In genomic region chr4:43052627-43053026, GRCm38 (mm10) we compare ENCODE assay signal across 8 mouse cellular contexts. TPM values are rescaled to one million over a fixed set of nuclear protein-coding genes. Genes with fewer than 3 reads are reported as not detected.
DNase-seq lines count a peak whose midpoint lies in the region; ATAC-seq and TF ChIP-seq lines count a peak whose summit lies in the region.

No protein-coding gene starts in this region.

- TF ChIP-seq CTCF in cortical plate, adult 2 months (IDR thresholded peaks at IDR 0.05; ENCODE audit: extremely low read depth, insufficient read depth, low read length), result peak; percentile 38; the same call in 1 of the 2 replicates

- 15% methylated on average over 4 of the region's 4 CpGs for WGBS in kidney, embryonic 14.5 days
- WGBS in neural tube, embryonic 11.5 days, result 13% methylated on average over 4 of the region's 4 CpGs

- H3K4me1 ChIP-seq in cortical plate, adult 2 months (ENCODE audit: control insufficient read depth, insufficient read depth, low read length), result no peaks in the 10 kb centered on the region
- no peaks in the 10 kb centered on the region for H3K4me1 ChIP-seq in kidney, embryonic 14.5 days (ENCODE audit: control insufficient read depth, insufficient read depth, low read length)
- no peaks in the 10 kb centered on the region for H3K4me1 ChIP-seq in neural tube, embryonic 11.5 days (ENCODE audit: control insufficient read depth, insufficient read depth, low read length)

- H3K4me2 ChIP-seq in kidney, embryonic 14.5 days (replicated peaks; ENCODE audit: low read depth, low read length), result no peak overlapping the region
- no peak overlapping the region for H3K4me2 ChIP-seq in neural tube, embryonic 11.5 days (ENCODE audit: low read depth)

- no peak overlapping the region for H3K4me3 ChIP-seq in cortical plate, adult 2 months (ENCODE audit: insufficient read depth, low read length)
- no peak overlapping the region for H3K4me3 ChIP-seq in kidney, embryonic 14.5 days (ENCODE audit: low read length)
- H3K4me3 ChIP-seq in neural tube, embryonic 11.5 days (ENCODE audit: low read depth, low read length), result no peak overlapping the region

- intact Hi-C loops in left cerebral cortex, postnatal 4 days (cut with DNase I), result loop anchor here (5.0 kb wide), 1 partner anchor 190 kb away; no protein-coding TSS in a partner anchor

- H3K27ac ChIP-seq in cortical plate, adult 2 months (ENCODE audit: insufficient read depth, low read length), result no peak overlapping the region
- H3K27ac ChIP-seq in kidney, embryonic 14.5 days (ENCODE audit: low read depth, low read length), result no peak overlapping the region
- no peak overlapping the region for H3K27ac ChIP-seq in neural tube, embryonic 11.5 days (ENCODE audit: low read depth, low read length)

- ATAC-seq in kidney, embryonic 14.5 days (ENCODE audit: low FRiP score, low TSS enrichment), result 0 out of 2 replicates have a peak, but pooled peaks have one; percentile 36
- ATAC-seq in neural tube, embryonic 11.5 days (ENCODE audit: insufficient read depth, low FRiP score, low TSS enrichment), result no peak

- no peaks in the 10 kb centered on the region for H3K9me3 ChIP-seq in kidney, embryonic 14.5 days (ENCODE audit: control insufficient read depth, low read length)
- no peaks in the 10 kb centered on the region for H3K9me3 ChIP-seq in neural tube, embryonic 11.5 days (ENCODE audit: control insufficient read depth, low read length)

- H3K36me3 ChIP-seq in kidney, embryonic 14.5 days (ENCODE audit: control insufficient read depth, insufficient read depth, low read length), result no peaks in the 10 kb centered on the region
- no peaks in the 10 kb centered on the region for H3K36me3 ChIP-seq in neural tube, embryonic 11.5 days (ENCODE audit: control insufficient read depth, insufficient read depth, low read length)

- DNase-seq in left cerebral cortex, postnatal 4 days, result peak; percentile 71
- no peak for DNase-seq in left cerebral cortex, adult 18-20 months (ENCODE audit: low spot score in 2 of 2)
- peak; percentile 86 for DNase-seq in R1 (ENCODE audit: low read depth, low spot score)
- peak; percentile 24 for DNase-seq in neural tube, embryonic 11.5 days (ENCODE audit: low spot score)
- no peak for DNase-seq in layer of hippocampus, postnatal 10 days (ENCODE audit: low spot score in 2 of 2)
- no peak for DNase-seq in left cerebral cortex, adult 8-10 months (ENCODE audit: low spot score in 2 of 2)

- no peaks in the 10 kb centered on the region; the same call in 1 of the 2 replicates for H3K27me3 ChIP-seq in kidney, embryonic 14.5 days (ENCODE audit: control insufficient read depth, insufficient read depth, low read length)
- no peaks in the 10 kb centered on the region for H3K27me3 ChIP-seq in neural tube, embryonic 11.5 days (ENCODE audit: control insufficient read depth, insufficient read depth, low read length)

- no peak overlapping the region for H3K9ac ChIP-seq in kidney, embryonic 14.5 days (ENCODE audit: low read depth, low read length)
- H3K9ac ChIP-seq in neural tube, embryonic 11.5 days (ENCODE audit: low read length), result no peak overlapping the region

- no peak for TF ChIP-seq POLR2A in cortical plate, adult 2 months (IDR thresholded peaks at IDR 0.05; ENCODE audit: extremely low read depth, insufficient read depth, low read length)

RNA-seq across cellular contexts. Expression of gene Unc13b, which starts 6.1 kb away (rescaled TPM):
- total RNA-seq in left cerebral cortex, postnatal 4 days (2021), result 10 to 100 TPM; 84.4 to 88.2 TPM
- 10 to 100 TPM; 52.3 to 58.3 TPM for total RNA-seq in left cerebral cortex, adult 18-20 months (2021)
- 66.7 and 77.8 TPM in 2 replicates for polyA plus RNA-seq in cortical plate, adult 2 months (2012; rRNA removed)
- 5.6 and 9.0 TPM in 2 replicates for polyA plus RNA-seq in kidney, embryonic 14.5 days (2014; fragmentation: Nextera tagmentation; extraction: Ambion mirVana)
- polyA plus RNA-seq in neural tube, embryonic 11.5 days (2014; fragmentation: Nextera tagmentation; extraction: Ambion mirVana), result 16.1 and 18.9 TPM in 2 replicates
- 10 to 100 TPM; 53.7 to 70.3 TPM for total RNA-seq in layer of hippocampus, postnatal 10 days (2021)
- 10 to 100 TPM; 43.9 to 50.8 (median 48.2) TPM for total RNA-seq in left cerebral cortex, adult 8-10 months (2022)

RNA-seq across cellular contexts. Expression of gene Fam214b, which starts 6.6 kb away (rescaled TPM):
- total RNA-seq in left cerebral cortex, postnatal 4 days (2021), result 10 to 100 TPM; 48.8 to 57.7 TPM
- total RNA-seq in left cerebral cortex, adult 18-20 months (2021), result 10 to 100 TPM; 33.0 to 34.3 TPM
- 28.5 and 29.2 TPM in 2 replicates for polyA plus RNA-seq in cortical plate, adult 2 months (2012; rRNA removed)
- 6.8 and 8.3 TPM in 2 replicates for polyA plus RNA-seq in kidney, embryonic 14.5 days (2014; fragmentation: Nextera tagmentation; extraction: Ambion mirVana)
- polyA plus RNA-seq in neural tube, embryonic 11.5 days (2014; fragmentation: Nextera tagmentation; extraction: Ambion mirVana), result 18.1 and 19.0 TPM in 2 replicates
- 10 to 100 TPM; 38.5 to 39.2 TPM for total RNA-seq in layer of hippocampus, postnatal 10 days (2021)
- 10 to 100 TPM; 32.3 to 44.5 (median 37.2) TPM for total RNA-seq in left cerebral cortex, adult 8-10 months (2022)

RNA-seq across cellular contexts. Expression of gene Stoml2, which starts 21.1 kb away (rescaled TPM):
- total RNA-seq in left cerebral cortex, postnatal 4 days (2021), result 10 to 100 TPM; 90.3 to 94.9 TPM
- 100 to 1,000 TPM; 104 to 113 TPM for total RNA-seq in left cerebral cortex, adult 18-20 months (2021)
- polyA plus RNA-seq in cortical plate, adult 2 months (2012; rRNA removed), result 128 and 132 TPM in 2 replicates
- polyA plus RNA-seq in kidney, embryonic 14.5 days (2014; fragmentation: Nextera tagmentation; extraction: Ambion mirVana), result 353 and 454 TPM in 2 replicates
- polyA plus RNA-seq in neural tube, embryonic 11.5 days (2014; fragmentation: Nextera tagmentation; extraction: Ambion mirVana), result 360 and 370 TPM in 2 replicates
- total RNA-seq in layer of hippocampus, postnatal 10 days (2021), result 100 to 1,000 TPM; 101 TPM
- total RNA-seq in left cerebral cortex, adult 8-10 months (2022), result 100 to 1,000 TPM in 3 of 4 experiments, 10 to 100 TPM in 1; 97.3 to 121 (median 114) TPM

RNA-seq across cellular contexts. Expression of gene Pigo, which starts 27.0 kb away (rescaled TPM):
- total RNA-seq in left cerebral cortex, postnatal 4 days (2021), result 10 to 100 TPM; 26.5 to 29.5 TPM
- total RNA-seq in left cerebral cortex, adult 18-20 months (2021), result 10 to 100 TPM; 24.1 to 25.4 TPM
- 21.0 and 21.9 TPM in 2 replicates for polyA plus RNA-seq in cortical plate, adult 2 months (2012; rRNA removed)
- polyA plus RNA-seq in kidney, embryonic 14.5 days (2014; fragmentation: Nextera tagmentation; extraction: Ambion mirVana), result 14.5 and 21.0 TPM in 2 replicates
- polyA plus RNA-seq in neural tube, embryonic 11.5 days (2014; fragmentation: Nextera tagmentation; extraction: Ambion mirVana), result 20.4 and 23.1 TPM in 2 replicates
- 10 to 100 TPM; 25.6 to 26.0 TPM for total RNA-seq in layer of hippocampus, postnatal 10 days (2021)
- total RNA-seq in left cerebral cortex, adult 8-10 months (2022), result 10 to 100 TPM; 23.1 to 31.2 (median 25.2) TPM

RNA-seq across cellular contexts. Expression of gene Fancg, which starts 42.3 kb away (rescaled TPM):
- total RNA-seq in left cerebral cortex, postnatal 4 days (2021), result 10 to 100 TPM; 15.7 to 16.8 TPM
- 10 to 100 TPM; 10.3 to 11.6 TPM for total RNA-seq in left cerebral cortex, adult 18-20 months (2021)
- polyA plus RNA-seq in cortical plate, adult 2 months (2012; rRNA removed), result 25.0 and 28.4 TPM in 2 replicates
- polyA plus RNA-seq in kidney, embryonic 14.5 days (2014; fragmentation: Nextera tagmentation; extraction: Ambion mirVana), result 11.8 and 16.9 TPM in 2 replicates
- 17.3 and 19.3 TPM in 2 replicates for polyA plus RNA-seq in neural tube, embryonic 11.5 days (2014; fragmentation: Nextera tagmentation; extraction: Ambion mirVana)
- total RNA-seq in layer of hippocampus, postnatal 10 days (2021), result 10 to 100 TPM in 1 of 2 experiments, 1 to 10 TPM in 1; 8.4 to 11.9 TPM
- total RNA-seq in left cerebral cortex, adult 8-10 months (2022), result 10 to 100 TPM; 12.5 to 14.6 (median 13.7) TPM

Comparison
In these comparisons a context has a peak if more than half of its experiments do, and no peak if none do; other contexts are left out.
1. DNase-seq: peak in left cerebral cortex, postnatal 4 days (single experiment), R1 (single experiment) and neural tube, embryonic 11.5 days (single experiment); none in left cerebral cortex, adult 18-20 months (0 of 2), layer of hippocampus, postnatal 10 days (0 of 2) and left cerebral cortex, adult 8-10 months (0 of 2).